Mouse (Mus musculus): ENCODE results near the gene Xrcc3.

DNA sequence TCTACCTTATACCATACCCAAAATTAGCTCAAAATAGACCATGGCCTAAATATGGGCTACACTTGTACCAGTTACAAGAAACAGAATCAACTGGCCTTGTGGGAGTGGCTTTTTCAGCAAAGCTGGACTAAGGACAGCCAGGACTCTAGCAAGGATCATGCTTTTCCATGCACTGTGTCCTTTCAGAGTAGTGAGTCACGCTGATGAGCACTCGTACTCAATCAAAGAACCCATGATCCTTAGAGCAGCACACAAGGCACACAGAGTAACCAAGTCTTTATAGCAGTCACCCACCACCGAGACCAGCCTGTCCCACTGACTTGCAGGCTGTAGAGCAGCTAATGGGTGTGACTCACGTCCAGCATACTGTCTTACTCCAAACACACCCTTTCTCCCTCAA, 39.9 kb upstream of the Xrcc3 start:
- no peak for TF ChIP-seq GATA1 (IDR thresholded peaks at IDR 0.05; ENCODE audit: borderline replicate concordance, low read length)
- TF ChIP-seq FLI1 (IDR thresholded peaks at IDR 0.05; ENCODE audit: low read length): no peak

Data from megakaryocyte, embryonic 14.5 days (primary cell).